Mouse (Mus musculus) erythroblast, embryonic 14.5 days (primary cell): ENCODE measurements around the gene Hgfac.

ENCODE experiments used
- GATA1 ChIP-seq: IDR thresholded peaks from 2 replicates; pipeline ENCODE4 v1.6.1; 2012; ENCODE audit warnings: low read length, inconsistent platforms, mixed read lengths
- TAL1 ChIP-seq: IDR thresholded peaks from 3 replicates; pipeline ENCODE4 v1.6.1; 2012; ENCODE audit warnings: low read length, inconsistent platforms, mixed read lengths

DNA sequence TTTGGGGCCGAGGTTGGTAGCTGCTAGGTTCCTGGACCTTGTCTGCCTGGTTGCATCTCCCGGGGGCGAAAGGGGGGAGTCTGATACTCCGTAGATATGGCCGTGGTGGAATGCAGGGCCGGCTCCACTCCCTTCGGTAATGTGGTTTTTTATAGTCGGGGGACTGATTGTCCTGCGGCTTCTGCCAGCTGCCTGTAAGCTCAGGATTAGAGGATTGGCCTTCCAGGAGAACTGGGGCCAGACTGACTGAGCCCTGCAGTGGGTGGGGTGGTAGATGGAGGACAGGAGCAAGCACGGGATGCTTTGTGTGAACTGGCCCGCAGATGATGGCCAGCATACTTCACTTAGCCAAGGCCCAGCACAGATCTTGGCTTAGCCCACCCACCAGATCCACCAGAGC, 31.9 kb downstream of the Hgfac start:
- TF ChIP-seq TAL1 (no peak), GATA1 (no peak)
